Mouse (Mus musculus) small intestine, adult 2 months (tissue): ENCODE data around the gene Tcaf1.

Experiments used
- CTCF ChIP-seq: fragments of 200-500 bp; IDR thresholded peaks from 2 replicates; pipeline ENCODE4 v1.5.1; 2012; ENCODE audit warnings: low read depth, mild to moderate bottlenecking, control low read depth, inconsistent platforms, low read length, moderate library complexity, mixed read lengths; ENCODE audit not compliant: insufficient replicate concordance, insufficient read length; ENCODE audit errors: extremely low read depth
- POLR2A ChIP-seq: fragments of 200-500 bp; IDR thresholded peaks from 2 replicates; pipeline ENCODE4 v1.6.1; 2012; ENCODE audit warnings: low read depth, mild to moderate bottlenecking, control low read depth, inconsistent platforms, low read length, moderate library complexity

DNA sequence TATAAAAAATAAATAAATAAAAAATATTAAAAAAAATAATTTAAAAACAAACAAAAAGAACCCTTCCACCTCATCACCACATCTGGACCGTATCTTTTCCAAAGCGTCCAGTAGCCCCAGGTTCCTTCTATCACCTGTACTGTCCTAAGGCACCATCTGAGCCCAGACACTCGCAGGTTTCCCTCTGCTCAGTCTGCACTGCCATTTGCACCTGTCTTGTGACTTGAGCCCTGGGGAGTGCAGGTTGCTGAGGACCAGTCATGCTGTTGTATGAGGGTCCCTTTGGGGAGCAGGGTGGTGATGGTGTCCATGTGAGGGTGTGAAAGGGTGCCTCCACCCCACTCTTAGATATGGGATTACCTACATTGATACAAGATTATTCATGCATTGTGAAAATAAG is 33.9 kb downstream of the Tcaf1 start:
- TF ChIP-seq CTCF (no peak), POLR2A (no peak)
